Mouse (Mus musculus) left cerebral cortex, adult 9 months (tissue): ENCODE measurements around the gene Riox2.
"Not testable (repeated sequence)": the region's sequence is repeated elsewhere in the genome, so short reads cannot be mapped to it uniquely, and the experiment has no call there.

ENCODE experiments used
- DNase-seq, 2 experiments: peaks; one replicate each; pipeline ENCODE4 v3.0.0; 2022; ENCODE audit warnings: low spot score in 2 of 2

Gene Riox2

GRCm38 (mm10) chr16:59471637-59472278 is at the start of gene Riox2:
Gene Riox2 (plus strand): TSS chr16:59471775.
- DNase-seq, result peak; percentile 20 to 65

- no peak for DNase-seq
Observed at GRCm38 (mm10) chr16:59427960-59428359, 43.6 kb upstream of the Riox2 start.

- DNase-seq, result no peak
Observed at GRCm38 (mm10) chr16:59433181-59433580, 38.4 kb upstream of the Riox2 start.

GRCm38 (mm10) chr16:59444880-59445559 is 26.6 kb upstream of the Riox2 start:
- DNase-seq, result no peak

- no peak for DNase-seq
Observed at GRCm38 (mm10) chr16:59448181-59448580, 23.4 kb upstream of the Riox2 start.

- no peak for DNase-seq
Observed at GRCm38 (mm10) chr16:59449092-59449491, 22.5 kb upstream of the Riox2 start.

GRCm38 (mm10) chr16:59451813-59452212 is 19.8 kb upstream of the Riox2 start:
- DNase-seq, result no peak

GRCm38 (mm10) chr16:59459259-59459861 is 12.2 kb upstream of the Riox2 start:
- not testable (repeated sequence) for DNase-seq

- DNase-seq, result no peak
Observed at GRCm38 (mm10) chr16:59463567-59463966, 8.0 kb upstream of the Riox2 start.

- no peak for DNase-seq
Observed at GRCm38 (mm10) chr16:59463973-59464372, 7.6 kb upstream of the Riox2 start.

GRCm38 (mm10) chr16:59469846-59470245 is 1.7 kb upstream of the Riox2 start:
- DNase-seq, result no peak

- DNase-seq, result no peak
Observed at GRCm38 (mm10) chr16:59472546-59472945, 971 bp downstream of the Riox2 start.

- DNase-seq, result peak in 1 of 2 experiments; percentile 58
Observed at GRCm38 (mm10) chr16:59474788-59475187, 3.2 kb downstream of the Riox2 start.

- no peak for DNase-seq
Observed at GRCm38 (mm10) chr16:59477955-59478354, 6.4 kb downstream of the Riox2 start.

GRCm38 (mm10) chr16:59487239-59487638 is 15.7 kb downstream of the Riox2 start:
- no peak for DNase-seq

GRCm38 (mm10) chr16:59487975-59488548 is 16.5 kb downstream of the Riox2 start:
- no peak for DNase-seq

- DNase-seq, result no peak
Observed at GRCm38 (mm10) chr16:59493199-59493598, 21.6 kb downstream of the Riox2 start.

GRCm38 (mm10) chr16:59497947-59498346 is 26.4 kb downstream of the Riox2 start:
- no peak for DNase-seq

GRCm38 (mm10) chr16:59499180-59499579 is 27.6 kb downstream of the Riox2 start:
- DNase-seq, result no peak

- no peak for DNase-seq
Observed at GRCm38 (mm10) chr16:59509830-59510229, 38.3 kb downstream of the Riox2 start.

- DNase-seq, result no peak
Observed at GRCm38 (mm10) chr16:59515169-59515568, 43.6 kb downstream of the Riox2 start.

- no peak for DNase-seq
Observed at GRCm38 (mm10) chr16:59516965-59517364, 45.4 kb downstream of the Riox2 start.
